Mouse (Mus musculus) liver, embryonic 11.5 days (tissue): Measurements from ENCODE around the gene Cadm1. TPM values are rescaled to one million over a fixed set of nuclear protein-coding genes. Genes with fewer than 3 reads are reported as not detected.

Experiments used
- ATAC-seq: fragments of 200-750 bp; cut with Nextera tagmentation; replicated peaks from 2 replicates; pipeline ENCODE4 v1.8.0; 2017; ENCODE audit warnings: moderate number of reproducible peaks, mild to moderate bottlenecking, moderate TSS enrichment, moderate library complexity; ENCODE audit not compliant: low FRiP score
- DNase-seq: peaks from one replicate; pipeline ENCODE4 v3.0.0-alpha.2; 2017; ENCODE audit warnings: low spot score
- H3K27ac ChIP-seq: fragments of 300-500 bp; sonication (generic); 2 replicates; pipeline ENCODE4 v1.5.1; 2014; ENCODE audit warnings: mild to moderate bottlenecking, low read depth, low read length, control low read depth
- H3K27me3 ChIP-seq: fragments of 300-500 bp; sonication (generic); replicated peaks from 2 replicates; pipeline ENCODE4 v1.6.1; 2014; ENCODE audit warnings: low read length, mixed read lengths; ENCODE audit not compliant: control insufficient read depth, insufficient read depth
- H3K36me3 ChIP-seq: fragments of 300-500 bp; sonication (generic); 2 replicates; pipeline ENCODE4 v1.6.1; 2014; ENCODE audit warnings: mild to moderate bottlenecking, low read length, moderate library complexity, mixed read lengths; ENCODE audit not compliant: control insufficient read depth, insufficient read depth
- H3K4me1 ChIP-seq: fragments of 300-500 bp; sonication (generic); replicated peaks from 2 replicates; pipeline ENCODE4 v1.6.1; 2014; ENCODE audit warnings: low read length, mixed read lengths; ENCODE audit not compliant: control insufficient read depth, insufficient read depth
- H3K4me2 ChIP-seq: fragments of 300-500 bp; sonication (generic); 2 replicates; pipeline ENCODE4 v1.6.1; 2014; ENCODE audit warnings: mild to moderate bottlenecking, control low read depth, moderate library complexity
- H3K4me3 ChIP-seq: fragments of 300-500 bp; sonication (generic); 2 replicates; pipeline ENCODE4 v1.5.1; 2014; ENCODE audit warnings: low read depth, low read length, control low read depth
- H3K9ac ChIP-seq: fragments of 300-500 bp; sonication (generic); 2 replicates; pipeline ENCODE4 v1.6.1; 2014; ENCODE audit warnings: low read depth, low read length, control low read depth
- H3K9me3 ChIP-seq: fragments of 300-500 bp; sonication (generic); 2 replicates; pipeline ENCODE4 v1.6.1; 2016; ENCODE audit warnings: low read length, inconsistent platforms, mixed read lengths; ENCODE audit not compliant: control insufficient read depth
- WGBS: fragments of 180-500 bp; shearing (Covaris S2); extraction: QIAGEN DNeasy Blood & Tissue Kit; methylation state at CpG from one replicate; pipeline ENCODE4 v1.1.7; 2014; 5-methylcytosine and 5-hydroxymethylcytosine counted together
- polyA plus RNA-seq: library from polyadenylated mRNA; unstranded; fragments of >200 nt; fragmentation: Nextera tagmentation; extraction: Ambion mirVana; gene quantifications from 2 replicates; pipeline ENCODE4 v1.2.1, GENCODE M21; 2014

Gene Cadm1
- polyA plus RNA-seq, 1 experiment from 2014 or later = 27.6 TPM

- ATAC-seq = no peak
Measured at GRCm38 (mm10) chr9:47838890-47839691, 309.1 kb downstream of the Cadm1 start.

GRCm38 (mm10) chr9:47839692-47840025 lies 309.7 kb downstream of the Cadm1 start:
- H3K4me3 ChIP-seq = no peak overlapping the region
- 63% methylated on average over 10 of the region's 10 CpGs for WGBS
- H3K27ac ChIP-seq = no peak overlapping the region
- H3K9me3 ChIP-seq = no peaks in the 10 kb centered on the region
- no peak for ATAC-seq
- no peak overlapping the region for H3K4me2 ChIP-seq
- H3K36me3 ChIP-seq = no peaks in the 10 kb centered on the region
- no peak overlapping the region for H3K9ac ChIP-seq
- H3K4me1 ChIP-seq = no peaks in the 10 kb centered on the region
- no peaks in the 10 kb centered on the region for H3K27me3 ChIP-seq
- no peak for DNase-seq

More at GRCm38 (mm10) chr9:47838890-47839691, 309.1 kb downstream of the Cadm1 start:
- WGBS = 43% methylated on average over 15 of the region's 15 CpGs
- Histone ChIP-seq H3K4me3 (no peak overlapping the region), H3K9me3 (no peaks in the 10 kb centered on the region), H3K27ac (no peak overlapping the region), H3K27me3 (no peaks in the 10 kb centered on the region), H3K4me1 (no peaks in the 10 kb centered on the region), H3K4me2 (no peak overlapping the region), H3K9ac (no peak overlapping the region), H3K36me3 (no peaks in the 10 kb centered on the region)
- DNase-seq = no peak

- no peaks in the 10 kb centered on the region for H3K4me1 ChIP-seq
- WGBS = 71% methylated on average over 6 of the region's 6 CpGs
- H3K36me3 ChIP-seq = no peaks in the 10 kb centered on the region
- H3K9me3 ChIP-seq = no peaks in the 10 kb centered on the region
- ATAC-seq (no peak), DNase-seq (no peak)
- H3K9ac ChIP-seq = no peak overlapping the region
- H3K27ac ChIP-seq = no peak overlapping the region
- H3K4me2 ChIP-seq = no peak overlapping the region
- H3K27me3 ChIP-seq = no peaks in the 10 kb centered on the region
- no peak overlapping the region for H3K4me3 ChIP-seq
Measured at GRCm38 (mm10) chr9:47843328-47843727, 313.4 kb downstream of the Cadm1 start.

- Histone ChIP-seq H3K27ac (no peak overlapping the region), H3K36me3 (no peaks in the 10 kb centered on the region), H3K9me3 (no peaks in the 10 kb centered on the region), H3K27me3 (no peaks in the 10 kb centered on the region), H3K4me3 (no peak overlapping the region), H3K9ac (no peak overlapping the region), H3K4me1 (no peaks in the 10 kb centered on the region), H3K4me2 (no peak overlapping the region)
- DNase-seq = no peak
- WGBS = 75% methylated on average over 10 of the region's 10 CpGs
- ATAC-seq = no peak
Measured at GRCm38 (mm10) chr9:47846275-47846674, 316.3 kb downstream of the Cadm1 start.

GRCm38 (mm10) chr9:47846926-47847325 lies 317.0 kb downstream of the Cadm1 start:
- H3K9me3 ChIP-seq = no peaks in the 10 kb centered on the region
- H3K36me3 ChIP-seq = no peaks in the 10 kb centered on the region
- H3K4me3 ChIP-seq = no peak overlapping the region
- no peak overlapping the region for H3K27ac ChIP-seq
- H3K9ac ChIP-seq = no peak overlapping the region
- DNase-seq (no peak), ATAC-seq (no peak)
- H3K4me1 ChIP-seq = no peaks in the 10 kb centered on the region
- no peak overlapping the region for H3K4me2 ChIP-seq
- WGBS = 70% methylated on average over 6 of the region's 6 CpGs
- no peaks in the 10 kb centered on the region for H3K27me3 ChIP-seq

GRCm38 (mm10) chr9:47847797-47848196 lies 317.8 kb downstream of the Cadm1 start:
- H3K27ac ChIP-seq = no peak overlapping the region
- no peaks in the 10 kb centered on the region for H3K4me1 ChIP-seq
- H3K27me3 ChIP-seq = no peaks in the 10 kb centered on the region
- no peak overlapping the region for H3K9ac ChIP-seq
- no peak for ATAC-seq
- no peaks in the 10 kb centered on the region for H3K36me3 ChIP-seq
- no peak for DNase-seq
- 12% methylated on average over 4 of the region's 4 CpGs for WGBS
- no peak overlapping the region for H3K4me3 ChIP-seq
- H3K9me3 ChIP-seq = no peaks in the 10 kb centered on the region
- no peak overlapping the region for H3K4me2 ChIP-seq

GRCm38 (mm10) chr9:47848745-47849144 lies 318.8 kb downstream of the Cadm1 start:
- WGBS = 72% methylated on average over 5 of the region's 5 CpGs
- Histone ChIP-seq H3K27me3 (no peaks in the 10 kb centered on the region), H3K4me3 (no peak overlapping the region), H3K9ac (no peak overlapping the region), H3K9me3 (no peaks in the 10 kb centered on the region), H3K27ac (no peak overlapping the region), H3K36me3 (no peaks in the 10 kb centered on the region), H3K4me1 (no peaks in the 10 kb centered on the region), H3K4me2 (no peak overlapping the region)
- DNase-seq (no peak), ATAC-seq (no peak)

- Histone ChIP-seq H3K9me3 (no peaks in the 10 kb centered on the region), H3K36me3 (no peaks in the 10 kb centered on the region), H3K27me3 (no peaks in the 10 kb centered on the region), H3K27ac (no peak overlapping the region), H3K4me3 (no peak overlapping the region), H3K4me2 (no peak overlapping the region), H3K4me1 (no peaks in the 10 kb centered on the region), H3K9ac (no peak overlapping the region)
- ATAC-seq (no peak), DNase-seq (no peak)
- WGBS = 71% methylated on average over 8 of the region's 8 CpGs
Measured at GRCm38 (mm10) chr9:47856311-47856710, 326.3 kb downstream of the Cadm1 start.

- H3K9ac ChIP-seq = no peak overlapping the region
- H3K9me3 ChIP-seq = no peaks in the 10 kb centered on the region
- no peaks in the 10 kb centered on the region for H3K4me1 ChIP-seq
- WGBS = 73% methylated on average over 7 of the region's 7 CpGs
- H3K4me2 ChIP-seq = no peak overlapping the region
- H3K36me3 ChIP-seq = no peaks in the 10 kb centered on the region
- no peak overlapping the region for H3K27ac ChIP-seq
- no peak overlapping the region for H3K4me3 ChIP-seq
- ATAC-seq (no peak), DNase-seq (no peak)
- H3K27me3 ChIP-seq = no peaks in the 10 kb centered on the region
Measured at GRCm38 (mm10) chr9:47857235-47857634, 327.3 kb downstream of the Cadm1 start.
